8 mouse cellular contexts compared by ENCODE assay signal in genomic region chr19:4000119-4000900, GRCm38 (mm10). TPM values are rescaled to one million over a fixed set of nuclear protein-coding genes. Genes with fewer than 3 reads are reported as not detected.
DNase-seq lines count a peak whose midpoint lies in the region; ATAC-seq and TF ChIP-seq lines count a peak whose summit lies in the region.

Nudt8 (plus strand) TSS chr19:4000580.
Gm49405 (plus strand) TSS chr19:4000626.

- H3K27me3 ChIP-seq in embryonic facial prominence, embryonic 13.5 days: no peaks in the 10 kb centered on the region
- no peaks in the 10 kb centered on the region for H3K27me3 ChIP-seq in kidney, adult 2 months (replicated peaks; ENCODE audit: control insufficient read depth, insufficient read depth, low read length)
- no peaks in the 10 kb centered on the region for H3K27me3 ChIP-seq in limb, embryonic 12.5 days
- H3K27me3 ChIP-seq in midbrain, embryonic 15.5 days (replicated peaks): no peaks in the 10 kb centered on the region
- H3K27me3 ChIP-seq in spleen, adult 2 months (ENCODE audit: control insufficient read depth, insufficient read depth, low read length): no peaks in the 10 kb centered on the region

- under 1% methylated on average over 64 of the region's 64 CpGs for WGBS in embryonic facial prominence, embryonic 13.5 days
- under 1% methylated on average over 64 of the region's 64 CpGs for WGBS in kidney, adult 2 months
- WGBS in limb, embryonic 12.5 days: under 1% methylated on average over 64 of the region's 64 CpGs
- under 1% methylated on average over 64 of the region's 64 CpGs for WGBS in midbrain, embryonic 15.5 days
- under 1% methylated on average over 64 of the region's 64 CpGs for WGBS in spleen, adult 2 months

- no peaks in the 10 kb centered on the region for H3K9me3 ChIP-seq in embryonic facial prominence, embryonic 13.5 days
- no peaks in the 10 kb centered on the region for H3K9me3 ChIP-seq in limb, embryonic 12.5 days
- no peaks in the 10 kb centered on the region for H3K9me3 ChIP-seq in midbrain, embryonic 15.5 days

- peaks cover 11% of the 10 kb centered on the region for H3K36me3 ChIP-seq in embryonic facial prominence, embryonic 13.5 days
- H3K36me3 ChIP-seq in kidney, adult 2 months (ENCODE audit: control insufficient read depth, insufficient read depth, low read length): no peaks in the 10 kb centered on the region
- H3K36me3 ChIP-seq in limb, embryonic 12.5 days: peaks cover 13% of the 10 kb centered on the region
- H3K36me3 ChIP-seq in midbrain, embryonic 15.5 days (replicated peaks): no peaks in the 10 kb centered on the region
- H3K36me3 ChIP-seq in spleen, adult 2 months (ENCODE audit: control insufficient read depth, insufficient read depth, low read length): 0 out of 2 replicates have a peak, but pooled peaks cover under 1% of the 10 kb centered on the region

- TF ChIP-seq CTCF in kidney, adult 2 months (conservative IDR thresholded peaks at IDR 0.05; ENCODE audit: insufficient read depth, insufficient read length, low read depth, low read length): peak; percentile 82
- peak; percentile 73 for TF ChIP-seq CTCF in spleen, adult 2 months (IDR thresholded peaks at IDR 0.05; ENCODE audit: extremely low read depth, insufficient read depth, insufficient read length, insufficient replicate concordance)

- peak; percentile 97 for DNase-seq in 3134 (ENCODE audit: extremely low read depth, insufficient read length, low spot score)
- peak; percentile 94 to 96 for DNase-seq in adrenal gland, postnatal 36 days
- peak; percentile 98 to 99 for DNase-seq in heart, adult 18-20 months
- DNase-seq in kidney, adult 2 months: peak; percentile 99
- peak; percentile 91 to 95 for DNase-seq in spleen, adult 2 months (ENCODE audit: low read depth in 1 of 2, low spot score in 2 of 2)

- H3K4me1 ChIP-seq in embryonic facial prominence, embryonic 13.5 days: peaks cover 22% of the 10 kb centered on the region
- peaks cover 31% of the 10 kb centered on the region for H3K4me1 ChIP-seq in kidney, adult 2 months (ENCODE audit: control insufficient read depth, insufficient read depth, low read length)
- H3K4me1 ChIP-seq in limb, embryonic 12.5 days (replicated peaks): peaks cover 18% of the 10 kb centered on the region
- peaks cover 20% of the 10 kb centered on the region for H3K4me1 ChIP-seq in midbrain, embryonic 15.5 days
- H3K4me1 ChIP-seq in spleen, adult 2 months (ENCODE audit: control insufficient read depth, insufficient read depth, insufficient read length): peaks cover 4% of the 10 kb centered on the region; the same call in 1 of the 2 replicates

- peak; percentile 84 for TF ChIP-seq POLR2A in kidney, adult 2 months (IDR thresholded peaks at IDR 0.05; ENCODE audit: low read depth, low read length)
- TF ChIP-seq POLR2A in spleen, adult 2 months (IDR thresholded peaks at IDR 0.05; ENCODE audit: low read depth, low read length): peak; percentile 88

- peak within 1 kb of the TSS; percentile 95 for H3K9ac ChIP-seq in embryonic facial prominence, embryonic 13.5 days
- peak within 1 kb of the TSS; percentile 89 for H3K9ac ChIP-seq in limb, embryonic 12.5 days (replicated peaks)
- peak within 1 kb of the TSS; percentile 70 for H3K9ac ChIP-seq in midbrain, embryonic 15.5 days

- ATAC-seq in embryonic facial prominence, embryonic 13.5 days (ENCODE audit: insufficient number of reproducible peaks, insufficient read depth, low FRiP score, low TSS enrichment, low read depth): peak; percentile 86
- peak; percentile 87 for ATAC-seq in limb, embryonic 12.5 days (ENCODE audit: insufficient number of reproducible peaks, insufficient read depth, low FRiP score, low TSS enrichment, low read depth)
- peak; percentile 91 for ATAC-seq in midbrain, embryonic 15.5 days (replicated peaks)

- H3K4me3 ChIP-seq in embryonic facial prominence, embryonic 13.5 days: peak within 1 kb of the TSS; percentile 76
- H3K4me3 ChIP-seq in kidney, adult 2 months (ENCODE audit: insufficient read depth, low read depth, low read length): peak within 1 kb of the TSS; percentile 87
- H3K4me3 ChIP-seq in limb, embryonic 12.5 days (replicated peaks): peak within 1 kb of the TSS; percentile 82
- H3K4me3 ChIP-seq in midbrain, embryonic 15.5 days: peak within 1 kb of the TSS; percentile 53
- peak within 1 kb of the TSS; percentile 84 for H3K4me3 ChIP-seq in spleen, adult 2 months (ENCODE audit: extremely low read depth, insufficient read depth, insufficient read length)

- peak within 1 kb of the TSS; percentile 87 for H3K4me2 ChIP-seq in embryonic facial prominence, embryonic 13.5 days
- H3K4me2 ChIP-seq in limb, embryonic 12.5 days: peak within 1 kb of the TSS; percentile 84
- peak within 1 kb of the TSS; percentile 69 for H3K4me2 ChIP-seq in midbrain, embryonic 15.5 days

- peak within 1 kb of the TSS; percentile 94 for H3K27ac ChIP-seq in embryonic facial prominence, embryonic 13.5 days
- H3K27ac ChIP-seq in kidney, adult 2 months (ENCODE audit: insufficient read depth, low read depth, low read length): peak within 1 kb of the TSS; percentile 90
- peak within 1 kb of the TSS; percentile 98 for H3K27ac ChIP-seq in limb, embryonic 12.5 days
- peak within 1 kb of the TSS; percentile 95 for H3K27ac ChIP-seq in midbrain, embryonic 15.5 days
- H3K27ac ChIP-seq in spleen, adult 2 months (ENCODE audit: insufficient read depth, low read length): peak within 1 kb of the TSS; percentile 93

RNA-seq across cellular contexts. Expression of gene Nudt8, which starts in this region (rescaled TPM):
- 10 to 100 TPM; 20.4 to 30.8 TPM for total RNA-seq in adrenal gland, postnatal 36 days (2021)
- 36.5 and 37.8 TPM in 2 replicates for polyA plus RNA-seq in embryonic facial prominence, embryonic 13.5 days (2015; fragmentation: Nextera tagmentation; extraction: Ambion mirVana)
- 100 to 1,000 TPM; 162 to 166 TPM for total RNA-seq in heart, adult 18-20 months (2021)
- polyA plus RNA-seq in kidney, adult 2 months (2012; rRNA removed): 19.9 and 20.9 TPM in 2 replicates
- polyA plus RNA-seq in limb, embryonic 12.5 days (2016; fragmentation: Nextera tagmentation; extraction: Ambion mirVana): 30.8 and 31.5 TPM in 2 replicates
- 30.6 and 33.4 TPM in 2 replicates for polyA plus RNA-seq in midbrain, embryonic 15.5 days (2015; fragmentation: Nextera tagmentation; extraction: Ambion mirVana)
- 18.5 and 22.2 TPM in 2 replicates for polyA plus RNA-seq in spleen, adult 2 months (2012; rRNA removed)

RNA-seq across cellular contexts. Expression of gene Gm49405, which starts in this region (rescaled TPM):
- under 1 TPM; 0.72 to 0.96 TPM for total RNA-seq in adrenal gland, postnatal 36 days (2021)
- 5.6 and 6.5 TPM in 2 replicates for polyA plus RNA-seq in embryonic facial prominence, embryonic 13.5 days (2015; fragmentation: Nextera tagmentation; extraction: Ambion mirVana)
- 1 to 10 TPM in 1 of 2 experiments, under 1 TPM in 1; 0.84 to 1.1 TPM for total RNA-seq in heart, adult 18-20 months (2021)
- 1.2 and 1.7 TPM in 2 replicates for polyA plus RNA-seq in kidney, adult 2 months (2012; rRNA removed)
- polyA plus RNA-seq in limb, embryonic 12.5 days (2016; fragmentation: Nextera tagmentation; extraction: Ambion mirVana): 4.6 and 5.5 TPM in 2 replicates
- polyA plus RNA-seq in midbrain, embryonic 15.5 days (2015; fragmentation: Nextera tagmentation; extraction: Ambion mirVana): 6.5 and 8.3 TPM in 2 replicates
- 2.9 and 3.1 TPM in 2 replicates for polyA plus RNA-seq in spleen, adult 2 months (2012; rRNA removed)

Comparison
In these comparisons a context has a peak if more than half of its experiments do, and no peak if none do; other contexts are left out.
1. Peak in every context shown above with its lines: DNase-seq, ATAC-seq, H3K4me3 ChIP-seq and H3K27ac ChIP-seq.
2. RNA of gene Nudt8 (total RNA-seq): 162 to 166 TPM in heart, adult 18-20 months; 20.4 to 30.8 TPM in adrenal gland, postnatal 36 days; every median in the first group is over 4 times any median in the second.